Mouse (Mus musculus) spleen, adult 2 months (tissue): Measurements from ENCODE around the gene Gm20388.

Experiments used
- CTCF ChIP-seq: fragments of 200-500 bp; IDR thresholded peaks from 2 replicates; pipeline ENCODE4 v1.5.1; 2011; ENCODE audit warnings: mild to moderate bottlenecking, inconsistent platforms; ENCODE audit not compliant: insufficient read depth, insufficient read length, insufficient replicate concordance; ENCODE audit errors: extremely low read depth
- POLR2A ChIP-seq: fragments of 200-500 bp; IDR thresholded peaks from 2 replicates; pipeline ENCODE4 v1.6.1; 2011; ENCODE audit warnings: low read depth, low read length, inconsistent platforms

DNA sequence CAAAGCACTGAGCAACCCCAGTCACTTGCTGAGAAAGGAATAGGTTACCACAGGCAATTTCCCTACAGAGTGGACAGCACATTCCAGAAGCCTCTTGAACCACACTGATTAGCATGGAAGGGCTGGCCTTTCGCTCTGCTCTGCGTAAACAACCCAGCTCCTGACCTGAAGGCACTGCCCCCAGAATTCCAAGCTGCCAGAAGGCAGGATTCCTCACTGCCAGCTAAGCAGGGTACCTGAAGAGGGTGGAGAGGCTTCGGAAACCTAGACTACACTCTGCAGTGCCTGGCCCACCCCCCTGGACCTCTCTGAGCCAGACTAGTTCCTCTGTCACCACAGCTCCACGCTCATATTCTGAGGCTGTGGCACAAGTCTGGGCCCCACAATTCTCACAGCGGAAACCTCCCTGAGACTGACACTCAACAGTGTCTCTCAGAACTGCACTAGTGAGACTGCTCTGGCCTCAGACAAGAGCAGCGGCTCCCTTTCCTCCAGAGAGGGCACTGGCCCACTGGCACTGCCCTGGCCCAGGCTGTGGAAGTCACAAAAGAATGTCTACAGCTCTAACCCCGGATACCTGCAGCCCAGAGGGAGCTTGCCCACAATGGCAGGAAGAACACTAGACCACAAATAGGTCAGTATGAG is 2616.0 kb downstream of the Gm20388 start:
- no peak for TF ChIP-seq POLR2A
- no peak for TF ChIP-seq CTCF
